Mouse (Mus musculus) c-Kit-positive CD71-negative TER-119-negative erythroid progenitor cells, embryonic 14.5 days (primary cell): Measurements from ENCODE around the gene Cplane1.

Source experiments
- DNase-seq: peaks from one replicate; pipeline ENCODE4 v3.0.0-alpha.2; 2013; ENCODE audit warnings: low read depth

Cplane1 gene

GRCm38 (mm10) chr15:8294150-8294549 lies 125.2 kb downstream of the Cplane1 start:
- DNase-seq: no peak

GRCm38 (mm10) chr15:8302944-8303343 lies 134.0 kb downstream of the Cplane1 start:
- no peak for DNase-seq

- DNase-seq: no peak
Measured at GRCm38 (mm10) chr15:8305474-8305873, 136.6 kb downstream of the Cplane1 start.

GRCm38 (mm10) chr15:8317381-8317780 lies 148.5 kb downstream of the Cplane1 start:
- DNase-seq: no peak

- DNase-seq: no peak
Measured at GRCm38 (mm10) chr15:8319191-8319590, 150.3 kb downstream of the Cplane1 start.
